Mouse (Mus musculus) heart, embryonic 13.5 days (tissue): ENCODE measurements around the gene Gm8265. TPM values are rescaled to one million over a fixed set of nuclear protein-coding genes. Genes with fewer than 3 reads are reported as not detected.
"Not testable (repeated sequence)": the region's sequence is repeated elsewhere in the genome, so short reads cannot be mapped to it uniquely, and the experiment has no call there.

Experiments
- ATAC-seq: fragments of 200-750 bp; cut with Nextera tagmentation; 2 replicates; pipeline ENCODE4 v1.8.0; 2017; ENCODE audit warnings: moderate TSS enrichment; ENCODE audit not compliant: insufficient number of reproducible peaks, low FRiP score, low TSS enrichment; ENCODE audit errors: extremely low read depth
- H3K27ac ChIP-seq: fragments of 300-500 bp; sonication (generic); replicated peaks from 2 replicates; pipeline ENCODE4 v1.5.1; 2015; ENCODE audit warnings: moderate library complexity, mild to moderate bottlenecking, inconsistent platforms
- H3K27me3 ChIP-seq: fragments of 300-500 bp; sonication (generic); replicated peaks from 2 replicates; pipeline ENCODE4 v1.6.1; 2015; ENCODE audit warnings: mild to moderate bottlenecking, inconsistent platforms
- H3K36me3 ChIP-seq: fragments of 300-500 bp; sonication (generic); 2 replicates; pipeline ENCODE4 v1.6.1; 2015; ENCODE audit warnings: mild to moderate bottlenecking, inconsistent platforms
- H3K4me1 ChIP-seq: fragments of 300-500 bp; sonication (generic); 2 replicates; pipeline ENCODE4 v1.6.1; 2015; ENCODE audit warnings: inconsistent platforms
- H3K4me2 ChIP-seq: fragments of 300-500 bp; sonication (generic); 2 replicates; pipeline ENCODE4 v1.6.1; 2015; ENCODE audit warnings: inconsistent platforms, mild to moderate bottlenecking, moderate library complexity
- H3K4me3 ChIP-seq: fragments of 300-500 bp; sonication (generic); 2 replicates; pipeline ENCODE4 v1.5.1; 2015; ENCODE audit warnings: moderate library complexity, mild to moderate bottlenecking, inconsistent platforms
- H3K9ac ChIP-seq: fragments of 300-500 bp; sonication (generic); 2 replicates; pipeline ENCODE4 v1.6.1; 2015; ENCODE audit warnings: inconsistent platforms, mild to moderate bottlenecking, moderate library complexity
- H3K9me3 ChIP-seq: fragments of 300-500 bp; sonication (generic); 2 replicates; pipeline ENCODE4 v1.6.1; 2016; ENCODE audit warnings: inconsistent platforms
- WGBS: fragments of 180-500 bp; shearing (Covaris S2); methylation state at CpG from one replicate; pipeline ENCODE4 v1.1.7; 2015; ENCODE audit warnings: mixed read lengths; 5-methylcytosine and 5-hydroxymethylcytosine counted together
- polyA plus RNA-seq: library from polyadenylated mRNA; unstranded; fragments of >200 nt; fragmentation: Nextera tagmentation; extraction: Ambion mirVana; gene quantifications from 2 replicates; pipeline ENCODE4 v1.2.1, GENCODE M21; 2015

The Gm8265 gene
- not detected in 2 replicates for polyA plus RNA-seq

DNA sequence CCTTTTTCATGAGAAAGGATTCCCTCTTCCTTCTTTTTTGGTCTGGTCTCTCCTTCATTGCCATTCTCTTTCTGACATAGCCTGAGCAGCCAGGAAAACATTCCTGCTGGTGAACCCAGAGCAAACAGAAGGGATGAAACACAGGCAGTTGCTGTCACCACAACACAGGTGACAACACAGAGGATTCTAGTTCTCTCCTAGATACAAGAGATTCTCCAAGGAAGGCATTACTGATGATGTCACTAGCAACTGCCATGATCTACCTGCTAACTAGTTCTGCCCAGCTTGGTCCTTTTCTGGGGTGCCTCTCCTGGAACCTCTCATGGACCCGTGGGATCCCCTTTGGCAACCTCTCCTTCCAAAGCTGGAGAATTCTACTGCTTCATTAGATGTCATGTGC, at the start of gene Gm8265:
TSS of gene Gm8265 (minus strand) at position 101 of the 400 bp plus-strand sequence.
- H3K4me3 ChIP-seq, ATAC-seq, H3K27me3 ChIP-seq, H3K36me3 ChIP-seq, H3K27ac ChIP-seq, H3K9me3 ChIP-seq, H3K9ac ChIP-seq, H3K4me1 ChIP-seq, H3K4me2 ChIP-seq: not testable (repeated sequence)
- WGBS = no CpG with 5 or more reads among the region's 1 CpGs

Other genes starting within 250 kb of the Gm8265 start
- gene Gm3500, start 244.0 kb downstream of the Gm8265 start, polyA plus RNA-seq = not detected in 2 replicates
- gene Gm3194, start 177.6 kb downstream of the Gm8265 start, polyA plus RNA-seq = 0.33 and 0.44 TPM in 2 replicates
- not detected in 2 replicates for gene Gm8246, start 155.2 kb downstream of the Gm8265 start, polyA plus RNA-seq
- gene Gm3187, start 148.8 kb downstream of the Gm8265 start, polyA plus RNA-seq = not detected in 2 replicates
- 0.83 and 0.85 TPM in 2 replicates for gene Gm3488, start 131.4 kb downstream of the Gm8265 start, polyA plus RNA-seq
- gene Gm3532, start 94.5 kb downstream of the Gm8265 start, polyA plus RNA-seq = not detected in 2 replicates
- gene Gm9603, start 54.4 kb upstream of the Gm8265 start, polyA plus RNA-seq = not detected in 2 replicates
- not detected in 2 replicates for gene Gm3373, start 108.5 kb upstream of the Gm8265 start, polyA plus RNA-seq
- 0.56 and 0.98 TPM in 2 replicates for gene Gm3383, start 175.0 kb upstream of the Gm8265 start, polyA plus RNA-seq
- gene Gm3424, start 197.3 kb upstream of the Gm8265 start, polyA plus RNA-seq = not detected in 2 replicates
- gene Gm8237, start 247.4 kb upstream of the Gm8265 start, polyA plus RNA-seq = 0.17 TPM in 1 of 2 replicates, not detected in the other